Mouse (Mus musculus) layer of hippocampus, adult 8-10 months (tissue): Measurements from ENCODE around the gene Coasy. TPM values are rescaled to one million over a fixed set of nuclear protein-coding genes. Genes with fewer than 3 reads are reported as not detected.
"Not testable (repeated sequence)": the region's sequence is repeated elsewhere in the genome, so short reads cannot be mapped to it uniquely, and the experiment has no call there.

Experiments
- DNase-seq, 2 experiments: peaks; one replicate each; pipeline ENCODE4 v3.0.0; 2022; ENCODE audit warnings: low spot score in 2 of 2
- total RNA-seq, 4 experiments: library from RNA; stranded (reverse); gene quantifications; 2 replicates each; pipeline ENCODE4 v1.2.4; 2022

The Coasy gene
- total RNA-seq, 4 experiments from 2014 or later, result 24.5 to 29.1 (median 27.6) TPM

- DNase-seq, result peak; percentile 88 to 91
These were observed 4.7 kb downstream of the Coasy start, which contains the start of gene Mlx for GRCm38 (mm10) chr11:101086756-101087681. Gene Mlx (plus strand): TSS chr11:101087277.

GRCm38 (mm10) chr11:101087682-101088055 lies 5.3 kb downstream of the Coasy start:
- DNase-seq, result no peak

- DNase-seq, result no peak
These were observed 7.6 kb downstream of the Coasy start for GRCm38 (mm10) chr11:101089931-101090330.

GRCm38 (mm10) chr11:101094930-101095313 lies 12.6 kb downstream of the Coasy start:
- no peak for DNase-seq

GRCm38 (mm10) chr11:101095314-101096024 lies 13.1 kb downstream of the Coasy start, which contains the start of gene Psmc3ip:
Gene Psmc3ip (minus strand): TSS chr11:101095436.
- peak; percentile 92 to 93 for DNase-seq

GRCm38 (mm10) chr11:101098231-101098630 lies 15.9 kb downstream of the Coasy start:
- DNase-seq, result no peak

GRCm38 (mm10) chr11:101103011-101103410 lies 20.6 kb downstream of the Coasy start:
- DNase-seq, result no peak

GRCm38 (mm10) chr11:101109351-101109750 lies 27.0 kb downstream of the Coasy start:
- no peak for DNase-seq

- DNase-seq, result no peak
These were observed 28.3 kb downstream of the Coasy start for GRCm38 (mm10) chr11:101110708-101111107.

GRCm38 (mm10) chr11:101111178-101111577 lies 28.8 kb downstream of the Coasy start:
- no peak for DNase-seq

- no peak for DNase-seq
These were observed 29.8 kb downstream of the Coasy start for GRCm38 (mm10) chr11:101112186-101112585.

- DNase-seq, result no peak
These were observed 33.2 kb downstream of the Coasy start for GRCm38 (mm10) chr11:101115564-101115963.

- DNase-seq, result no peak
These were observed 35.7 kb downstream of the Coasy start for GRCm38 (mm10) chr11:101118105-101118504.

- DNase-seq, result no peak
These were observed 36.9 kb downstream of the Coasy start for GRCm38 (mm10) chr11:101119131-101119760.

GRCm38 (mm10) chr11:101119761-101120544 lies 37.6 kb downstream of the Coasy start, which contains the start of the genes Retreg3 and Tubg1:
Gene Retreg3 (minus strand): TSS chr11:101119893.
Gene Tubg1 (plus strand): TSS chr11:101119938.
- DNase-seq, result peak; percentile 97 to 99

- no peak for DNase-seq
These were observed 38.3 kb downstream of the Coasy start for GRCm38 (mm10) chr11:101120545-101121188.

GRCm38 (mm10) chr11:101124494-101124893 lies 42.1 kb downstream of the Coasy start:
- DNase-seq, result not testable (repeated sequence)

GRCm38 (mm10) chr11:101125008-101125407 lies 42.6 kb downstream of the Coasy start:
- not testable (repeated sequence) for DNase-seq

- no peak for DNase-seq
These were observed 44.7 kb downstream of the Coasy start for GRCm38 (mm10) chr11:101127075-101127474.

- no peak for DNase-seq
These were observed 46.7 kb downstream of the Coasy start for GRCm38 (mm10) chr11:101128996-101129577.
